Mouse (Mus musculus): ENCODE measurements at regions not wholly inside any gene's neighbourhood (a gene's known extent, or its start where the extent isn't known, plus 50 kb on each side); places are given as distances from the start of the nearest gene placed in this dataset.

- TF ChIP-seq MAX (IDR thresholded peaks at IDR 0.05; ENCODE audit: low read length) (no peak), RCOR1 (IDR thresholded peaks at IDR 0.05; ENCODE audit: low read depth, low read length) (no peak), GABPA (IDR thresholded peaks at IDR 0.05; ENCODE audit: low read depth, low read length) (no peak), TBP (IDR thresholded peaks at IDR 0.05; ENCODE audit: low read depth, low read length) (no peak), POLR2AphosphoS5 (IDR thresholded peaks at IDR 0.05; ENCODE audit: borderline replicate concordance, low read depth, low read length) (no peak), ELF1 (IDR thresholded peaks at IDR 0.05; ENCODE audit: low read depth, low read length) (no peak), HCFC1 (IDR thresholded peaks at IDR 0.05; ENCODE audit: low read depth, low read length) (no peak), MAZ (IDR thresholded peaks at IDR 0.05; ENCODE audit: low read depth, low read length) (no peak), POLR2A (IDR thresholded peaks at IDR 0.05; ENCODE audit: control insufficient read depth in 1 of 2, insufficient read depth in 1 of 2, low read depth in 1 of 2, low read length in 2 of 2, poor library complexity in 1 of 2) (no peak), CHD2 (IDR thresholded peaks at IDR 0.05; ENCODE audit: low read length) (no peak), MXI1 (IDR thresholded peaks at IDR 0.05; ENCODE audit: low read depth, low read length) (no peak), USF1 (IDR thresholded peaks at IDR 0.05; ENCODE audit: low read depth, low read length) (no peak), KAT2A (conservative IDR thresholded peaks at IDR 0.05; ENCODE audit: low read depth, low read length) (no peak), POLR2AphosphoS2 (IDR thresholded peaks at IDR 0.05; ENCODE audit: low read length) (no peak), MEF2A (IDR thresholded peaks at IDR 0.05; ENCODE audit: extremely low read depth, insufficient replicate concordance, low read depth, low read length, poor library complexity, severe bottlenecking) (no peak), EP300 (IDR thresholded peaks at IDR 0.05; ENCODE audit: low read depth in 1 of 2, low read length in 2 of 2) (no peak), CHD1 (IDR thresholded peaks at IDR 0.05; ENCODE audit: low read depth, low read length) (no peak), SMC3 (IDR thresholded peaks at IDR 0.05; ENCODE audit: low read depth, low read length) (no peak), GATA1 (IDR thresholded peaks at IDR 0.05; ENCODE audit: low read depth, low read length) (no peak), UBTF (IDR thresholded peaks at IDR 0.05; ENCODE audit: borderline replicate concordance, insufficient read depth, low read depth, low read length) (no peak)
- Histone ChIP-seq H3K79me2 (ENCODE audit: control insufficient read depth, insufficient read depth, low read length, poor library complexity) (no peaks in the 10 kb centered on the region), H3K4me3 (ENCODE audit: control insufficient read depth in 1 of 2, insufficient read depth in 1 of 2, low read depth in 2 of 2, low read length in 2 of 2) (no peak overlapping the region), H3K9ac (ENCODE audit: control insufficient read depth, low read depth, low read length, poor library complexity, severe bottlenecking) (no peak overlapping the region), H3K27ac (ENCODE audit: control insufficient read depth, low read depth, low read length) (no peak overlapping the region), H3K4me1 (ENCODE audit: control insufficient read depth in 1 of 2, insufficient read depth in 2 of 2, low read length in 2 of 2) (no peaks in the 10 kb centered on the region), H3K27me3 (ENCODE audit: control insufficient read depth in 1 of 2, insufficient read depth in 2 of 2, low read length in 2 of 2) (no peaks in the 10 kb centered on the region), H3K36me3 (ENCODE audit: control insufficient read depth in 1 of 2, insufficient read depth in 2 of 2, low read length in 2 of 2) (no peaks in the 10 kb centered on the region), H3K9me3 (replicated peaks; ENCODE audit: insufficient read depth, low read length) (no peaks in the 10 kb centered on the region)
- DNase-seq (ENCODE audit: low read depth, low spot score) = no peak
Measured at GRCm38 (mm10) chr3:143092206-143092605, 210.4 kb upstream of the Pkn2 start.

- TF ChIP-seq MEF2A (IDR thresholded peaks at IDR 0.05; ENCODE audit: extremely low read depth, insufficient replicate concordance, low read depth, low read length, poor library complexity, severe bottlenecking) (no peak), NELFE (IDR thresholded peaks at IDR 0.05; ENCODE audit: low read depth, low read length) (no peak), MAZ (IDR thresholded peaks at IDR 0.05; ENCODE audit: low read depth, low read length) (no peak), GABPA (IDR thresholded peaks at IDR 0.05; ENCODE audit: low read depth, low read length) (no peak), MYB (IDR thresholded peaks at IDR 0.05; ENCODE audit: low read depth, low read length) (no peak), POLR2AphosphoS5 (IDR thresholded peaks at IDR 0.05; ENCODE audit: borderline replicate concordance, low read depth, low read length) (no peak), ZNF384 (IDR thresholded peaks at IDR 0.05; ENCODE audit: low read depth, low read length) (no peak), RAD21 (IDR thresholded peaks at IDR 0.05; ENCODE audit: low read depth, low read length) (no peak), TCF12 (IDR thresholded peaks at IDR 0.05; ENCODE audit: low read depth, low read length) (no peak), ZKSCAN1 (IDR thresholded peaks at IDR 0.05; ENCODE audit: low read depth, low read length) (no peak), MYC (IDR thresholded peaks at IDR 0.05; ENCODE audit: low read depth, low read length) (no peak), MAFK (IDR thresholded peaks at IDR 0.05; ENCODE audit: borderline replicate concordance, low read depth, low read length) (no peak), CHD2 (IDR thresholded peaks at IDR 0.05; ENCODE audit: low read length) (no peak), KAT2A (conservative IDR thresholded peaks at IDR 0.05; ENCODE audit: low read depth, low read length) (no peak), EP300 (IDR thresholded peaks at IDR 0.05; ENCODE audit: low read depth in 1 of 2, low read length in 2 of 2) (no peak)
- Histone ChIP-seq H3K4me1 (ENCODE audit: control insufficient read depth in 1 of 2, insufficient read depth in 2 of 2, low read length in 2 of 2) (no peaks in the 10 kb centered on the region), H3K27me3 (ENCODE audit: control insufficient read depth in 1 of 2, insufficient read depth in 2 of 2, low read length in 2 of 2) (no peaks in the 10 kb centered on the region), H3K9me3 (replicated peaks; ENCODE audit: insufficient read depth, low read length) (no peaks in the 10 kb centered on the region), H3K27ac (ENCODE audit: control insufficient read depth, low read depth, low read length) (no peak overlapping the region), H3K9ac (ENCODE audit: control insufficient read depth, low read depth, low read length, poor library complexity, severe bottlenecking) (no peak overlapping the region), H3K36me3 (ENCODE audit: control insufficient read depth in 1 of 2, insufficient read depth in 2 of 2, low read length in 2 of 2) (no peaks in the 10 kb centered on the region), H3K79me2 (ENCODE audit: control insufficient read depth, insufficient read depth, low read length, poor library complexity) (no peaks in the 10 kb centered on the region), H3K4me3 (ENCODE audit: control insufficient read depth in 1 of 2, insufficient read depth in 1 of 2, low read depth in 2 of 2, low read length in 2 of 2) (no peak overlapping the region)
- DNase-seq (ENCODE audit: low read depth, low spot score) = no peak
Measured at GRCm38 (mm10) chr3:143090886-143091285, 209.1 kb upstream of the Pkn2 start.
